Mouse (Mus musculus) stomach, embryonic 15.5 days (tissue): ENCODE measurements at regions not wholly inside any gene's neighbourhood (a gene's known extent, or its start where the extent isn't known, plus 50 kb on each side); places are given as distances from the start of the nearest gene placed in this dataset.

Experiments
- ATAC-seq: fragments of 200-750 bp; cut with Nextera tagmentation; 2 replicates; pipeline ENCODE4 v1.8.0; 2017; ENCODE audit warnings: low read depth, moderate number of reproducible peaks, moderate TSS enrichment; ENCODE audit not compliant: insufficient read depth, low FRiP score
- H3K27ac ChIP-seq: fragments of 300-500 bp; sonication (generic); 2 replicates; pipeline ENCODE4 v1.5.1; 2015; ENCODE audit warnings: mild to moderate bottlenecking, inconsistent platforms
- H3K27me3 ChIP-seq: fragments of 300-500 bp; sonication (generic); replicated peaks from 2 replicates; pipeline ENCODE4 v1.6.1; 2015; ENCODE audit warnings: inconsistent platforms
- H3K36me3 ChIP-seq: fragments of 300-500 bp; sonication (generic); 2 replicates; pipeline ENCODE4 v1.6.1; 2015; ENCODE audit warnings: inconsistent platforms
- H3K4me1 ChIP-seq: fragments of 300-500 bp; sonication (generic); 2 replicates; pipeline ENCODE4 v1.6.1; 2015; ENCODE audit warnings: inconsistent platforms
- H3K4me2 ChIP-seq: fragments of 300-500 bp; sonication (generic); 2 replicates; pipeline ENCODE4 v1.6.1; 2015; ENCODE audit warnings: mild to moderate bottlenecking, inconsistent platforms
- H3K4me3 ChIP-seq: fragments of 300-500 bp; sonication (generic); replicated peaks from 2 replicates; pipeline ENCODE4 v1.5.1; 2015; ENCODE audit warnings: inconsistent platforms
- H3K9ac ChIP-seq: fragments of 300-500 bp; sonication (generic); 2 replicates; pipeline ENCODE4 v1.6.1; 2015; ENCODE audit warnings: inconsistent platforms
- H3K9me3 ChIP-seq: fragments of 300-500 bp; sonication (generic); 2 replicates; pipeline ENCODE4 v1.6.1; 2016; ENCODE audit warnings: inconsistent platforms
- WGBS: fragments of 180-500 bp; shearing (Covaris S2); methylation state at CpG from one replicate; pipeline ENCODE4 v1.1.7; 2015; 5-methylcytosine and 5-hydroxymethylcytosine counted together

DNA sequence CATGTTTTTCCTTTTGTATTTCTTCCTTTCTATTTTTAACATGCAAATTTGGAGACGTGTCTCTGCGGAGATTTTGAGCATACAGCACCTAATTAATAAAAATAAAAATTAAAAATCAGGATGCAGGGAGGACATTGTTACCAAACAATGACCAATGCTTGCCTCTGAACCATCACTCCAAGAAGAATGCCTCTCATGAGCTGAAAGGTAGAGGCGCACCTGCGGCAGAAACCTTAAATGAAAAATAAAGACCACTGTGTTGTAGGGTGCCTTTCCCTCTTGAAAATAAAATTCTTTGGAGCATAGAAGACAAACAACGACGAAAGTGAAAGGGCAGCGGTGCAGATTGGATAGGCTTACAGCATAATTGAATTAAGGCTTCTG lies 204.8 kb upstream of the Isl1 start:
- 71% methylated on average over 7 of the region's 7 CpGs for WGBS
- Histone ChIP-seq H3K4me1 (no peaks in the 10 kb centered on the region), H3K4me3 (no peak overlapping the region), H3K36me3 (no peaks in the 10 kb centered on the region), H3K9ac (no peak overlapping the region), H3K27ac (no peak overlapping the region), H3K9me3 (no peaks in the 10 kb centered on the region), H3K27me3 (no peaks in the 10 kb centered on the region), H3K4me2 (no peak overlapping the region)
- no peak for ATAC-seq

DNA sequence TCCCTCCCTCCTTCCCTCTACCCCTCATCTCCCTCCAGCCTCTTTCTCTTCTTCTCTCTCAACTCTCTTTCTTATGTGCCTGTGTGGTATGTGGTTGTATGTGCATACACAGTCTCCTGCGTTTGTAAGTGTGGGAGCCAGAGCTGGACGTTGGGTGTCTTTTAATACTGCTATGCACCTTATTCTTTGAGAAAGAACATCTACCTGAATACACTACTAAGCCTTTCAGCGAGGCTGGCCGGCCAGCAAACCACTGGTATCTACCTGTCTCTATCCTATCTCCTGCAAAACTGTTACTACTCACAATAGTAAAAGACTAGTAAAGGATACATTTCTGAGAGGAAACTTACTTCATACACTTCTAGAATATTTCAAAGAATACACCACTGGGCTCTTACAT lies 202.9 kb upstream of the Isl1 start:
- H3K36me3 ChIP-seq, result no peaks in the 10 kb centered on the region
- no peaks in the 10 kb centered on the region for H3K27me3 ChIP-seq
- H3K4me2 ChIP-seq, result no peak overlapping the region
- H3K4me3 ChIP-seq, result no peak overlapping the region
- 82% methylated on average over 4 of the region's 4 CpGs for WGBS
- H3K9ac ChIP-seq, result no peak overlapping the region
- H3K27ac ChIP-seq, result no peak overlapping the region
- no peaks in the 10 kb centered on the region for H3K4me1 ChIP-seq
- ATAC-seq, result no peak
- H3K9me3 ChIP-seq, result no peaks in the 10 kb centered on the region

DNA sequence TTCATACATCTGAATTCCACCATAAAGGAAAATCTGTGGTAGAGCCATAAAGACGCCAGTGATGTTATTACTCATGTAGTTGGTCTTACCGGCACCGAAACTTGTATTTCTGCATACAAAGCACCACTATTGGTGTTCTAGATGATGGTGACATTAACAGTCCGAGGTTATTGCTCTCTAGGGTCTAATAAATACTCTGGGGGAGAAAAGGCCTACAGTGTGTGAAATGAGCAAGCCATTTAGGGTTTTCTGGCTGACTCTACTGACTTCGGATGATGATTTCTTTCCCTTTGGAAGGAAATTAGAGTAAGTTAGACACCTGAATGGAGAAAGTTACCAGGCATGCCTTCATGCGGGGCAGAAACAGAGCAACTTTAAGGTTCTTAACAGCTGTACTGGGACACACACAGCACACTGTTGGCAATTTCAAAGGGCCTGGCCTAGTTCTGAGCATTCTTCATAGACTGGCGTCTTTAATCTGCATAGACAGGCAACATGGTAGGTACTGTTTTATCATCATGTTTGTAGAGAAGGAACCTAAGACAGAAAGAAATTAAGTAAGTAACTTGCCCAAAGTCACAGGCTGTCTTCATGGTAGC lies 198.8 kb upstream of the Isl1 start:
- H3K27ac ChIP-seq, result no peak overlapping the region
- no peaks in the 10 kb centered on the region for H3K36me3 ChIP-seq
- H3K4me1 ChIP-seq, result no peaks in the 10 kb centered on the region
- no peak overlapping the region for H3K4me3 ChIP-seq
- no peak overlapping the region for H3K9ac ChIP-seq
- no peak overlapping the region for H3K4me2 ChIP-seq
- H3K27me3 ChIP-seq, result no peaks in the 10 kb centered on the region
- H3K9me3 ChIP-seq, result no peaks in the 10 kb centered on the region
- 90% methylated on average over 7 of the region's 7 CpGs for WGBS
- ATAC-seq, result no peak

DNA sequence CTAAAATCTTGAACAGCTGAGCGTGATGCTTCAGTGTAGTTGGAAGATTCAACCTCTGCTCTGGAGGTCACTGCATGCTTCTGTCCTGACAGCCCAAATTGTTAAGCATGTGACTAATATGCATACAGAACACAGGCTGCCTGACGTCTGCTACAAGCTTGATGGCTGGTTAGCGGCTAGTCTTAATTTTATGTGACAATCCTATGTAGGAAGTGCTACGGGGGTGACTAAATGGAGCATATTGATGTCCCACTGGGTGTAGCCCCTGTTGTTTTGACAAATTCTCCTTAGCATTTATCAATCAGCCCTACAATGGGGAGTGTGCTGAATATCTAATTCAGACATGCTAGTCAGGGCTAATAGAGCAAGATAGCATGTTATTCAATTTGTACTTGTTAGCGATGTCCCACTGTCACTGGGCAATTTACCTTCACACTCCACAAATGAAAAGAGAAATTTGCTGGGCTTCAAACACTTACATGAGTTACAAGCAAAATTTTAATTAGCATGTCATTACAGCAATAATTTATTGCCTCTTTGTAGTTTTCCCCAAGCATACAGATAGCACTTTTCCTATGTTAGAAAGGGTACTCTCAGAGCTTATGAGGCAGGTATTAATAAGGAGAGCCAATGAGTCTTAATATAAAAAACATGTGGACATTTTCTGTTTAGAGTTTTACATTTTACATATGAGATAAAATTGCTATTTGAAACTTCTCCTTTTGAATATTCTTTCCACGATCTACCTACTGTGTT lies 188.3 kb upstream of the Isl1 start:
- Histone ChIP-seq H3K4me3 (no peak overlapping the region), H3K4me1 (no peaks in the 10 kb centered on the region), H3K4me2 (no peak overlapping the region), H3K27me3 (no peaks in the 10 kb centered on the region), H3K9me3 (no peaks in the 10 kb centered on the region), H3K9ac (no peak overlapping the region), H3K27ac (no peak overlapping the region), H3K36me3 (no peaks in the 10 kb centered on the region)
- ATAC-seq, result no peak
- 71% methylated on average over 6 of the region's 6 CpGs for WGBS

DNA sequence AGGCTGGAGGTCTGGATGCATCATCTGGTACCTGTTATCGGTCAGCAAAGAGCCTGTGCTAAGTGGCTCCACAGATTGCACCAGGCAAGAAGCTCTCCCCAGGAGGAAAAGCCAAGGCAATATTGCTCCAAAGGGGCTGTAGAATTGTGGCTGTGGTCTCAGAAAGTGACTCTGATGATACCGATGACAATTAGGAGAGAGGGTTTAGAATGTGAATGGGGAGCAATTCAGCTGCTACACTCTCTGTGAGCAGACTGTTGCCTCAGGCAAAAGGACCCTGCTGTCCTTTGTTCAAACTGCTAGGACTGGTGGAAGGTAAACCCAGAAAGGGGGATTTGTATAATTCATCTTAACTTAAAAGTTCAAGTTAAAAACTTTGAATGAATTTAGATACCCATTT lies 186.2 kb upstream of the Isl1 start:
- no peaks in the 10 kb centered on the region for H3K9me3 ChIP-seq
- no peaks in the 10 kb centered on the region for H3K36me3 ChIP-seq
- no peaks in the 10 kb centered on the region for H3K4me1 ChIP-seq
- 42% methylated on average over 2 of the region's 2 CpGs for WGBS
- no peak for ATAC-seq
- no peak overlapping the region for H3K27ac ChIP-seq
- H3K27me3 ChIP-seq, result no peaks in the 10 kb centered on the region
- no peak overlapping the region for H3K4me3 ChIP-seq
- no peak overlapping the region for H3K4me2 ChIP-seq
- no peak overlapping the region for H3K9ac ChIP-seq

DNA sequence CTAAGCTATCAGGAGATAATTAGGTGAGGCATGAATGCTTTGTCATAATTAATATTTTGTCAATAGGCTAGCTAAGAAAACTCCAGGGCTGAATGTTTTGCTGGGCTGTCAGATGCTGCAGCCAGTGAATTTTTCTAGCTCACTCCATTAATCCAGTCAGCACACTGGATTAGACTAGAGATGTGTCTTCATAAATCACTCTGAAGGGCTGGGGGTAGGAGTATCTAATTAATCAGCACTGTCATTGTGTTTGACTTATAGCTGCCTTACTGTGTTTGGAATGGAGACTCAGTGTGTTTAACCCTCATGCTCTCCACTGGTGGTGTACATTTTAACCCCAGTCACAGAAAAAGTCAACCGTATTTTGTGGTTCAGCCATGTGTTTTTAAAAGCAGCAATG lies 179.9 kb upstream of the Isl1 start:
- Histone ChIP-seq H3K36me3 (no peaks in the 10 kb centered on the region), H3K9ac (no peak overlapping the region), H3K27me3 (no peaks in the 10 kb centered on the region), H3K9me3 (no peaks in the 10 kb centered on the region), H3K4me2 (no peak overlapping the region), H3K4me1 (no peaks in the 10 kb centered on the region), H3K4me3 (no peak overlapping the region), H3K27ac (no peak overlapping the region)
- WGBS, result 2% methylated on average over 1 of the region's 1 CpGs
- ATAC-seq, result peak; percentile 47; the same call in 1 of the 2 replicates

DNA sequence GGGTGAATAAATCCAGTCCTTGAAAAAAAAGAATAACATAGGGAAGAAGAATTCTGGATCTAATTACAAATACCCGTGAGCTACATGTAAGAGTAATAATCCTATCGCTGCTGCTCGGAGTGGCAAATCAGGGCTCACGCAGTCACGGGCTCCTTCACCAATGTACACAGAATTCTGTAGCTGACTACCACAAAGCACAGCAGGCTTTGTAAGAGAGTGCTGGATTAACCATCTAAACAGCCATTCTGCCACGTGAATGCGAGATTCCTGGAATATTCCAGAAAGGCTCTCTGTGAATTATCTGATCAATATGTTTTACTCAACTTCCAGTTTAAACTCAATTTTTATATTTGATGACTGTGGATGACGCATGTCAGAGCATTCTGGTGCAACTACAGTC lies 165.1 kb upstream of the Isl1 start:
- Histone ChIP-seq H3K4me2 (no peak overlapping the region), H3K36me3 (no peaks in the 10 kb centered on the region), H3K9me3 (no peaks in the 10 kb centered on the region), H3K9ac (no peak overlapping the region), H3K27me3 (no peaks in the 10 kb centered on the region), H3K27ac (no peak overlapping the region), H3K4me1 (no peaks in the 10 kb centered on the region), H3K4me3 (no peak overlapping the region)
- no peak for ATAC-seq
- WGBS, result 60% methylated on average over 8 of the region's 8 CpGs

DNA sequence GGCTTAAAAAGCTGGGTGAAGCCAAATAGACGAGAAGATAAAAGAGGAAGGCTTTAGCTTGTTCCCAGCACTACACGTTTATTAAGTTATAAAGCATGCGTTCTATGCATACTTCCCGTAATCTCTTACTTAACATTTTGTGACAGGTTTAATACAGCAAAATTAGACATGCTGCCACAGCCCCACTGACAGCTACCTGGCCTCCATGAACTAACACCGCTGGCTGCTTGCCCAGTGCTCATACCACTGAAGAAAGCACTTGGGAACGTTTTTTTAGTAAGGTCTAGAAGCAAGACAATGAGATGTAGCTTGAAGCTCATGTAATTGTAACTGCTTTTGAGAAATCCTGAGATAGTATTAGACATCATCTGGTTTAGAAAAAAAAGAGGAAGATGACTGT lies 152.3 kb upstream of the Isl1 start:
- ATAC-seq, result no peak
- H3K27ac ChIP-seq, result no peak overlapping the region
- WGBS, result 48% methylated on average over 6 of the region's 6 CpGs
- no peaks in the 10 kb centered on the region for H3K36me3 ChIP-seq
- no peaks in the 10 kb centered on the region for H3K27me3 ChIP-seq
- H3K9ac ChIP-seq, result no peak overlapping the region
- no peaks in the 10 kb centered on the region for H3K4me1 ChIP-seq
- H3K4me2 ChIP-seq, result no peak overlapping the region
- no peak overlapping the region for H3K4me3 ChIP-seq
- no peaks in the 10 kb centered on the region for H3K9me3 ChIP-seq

DNA sequence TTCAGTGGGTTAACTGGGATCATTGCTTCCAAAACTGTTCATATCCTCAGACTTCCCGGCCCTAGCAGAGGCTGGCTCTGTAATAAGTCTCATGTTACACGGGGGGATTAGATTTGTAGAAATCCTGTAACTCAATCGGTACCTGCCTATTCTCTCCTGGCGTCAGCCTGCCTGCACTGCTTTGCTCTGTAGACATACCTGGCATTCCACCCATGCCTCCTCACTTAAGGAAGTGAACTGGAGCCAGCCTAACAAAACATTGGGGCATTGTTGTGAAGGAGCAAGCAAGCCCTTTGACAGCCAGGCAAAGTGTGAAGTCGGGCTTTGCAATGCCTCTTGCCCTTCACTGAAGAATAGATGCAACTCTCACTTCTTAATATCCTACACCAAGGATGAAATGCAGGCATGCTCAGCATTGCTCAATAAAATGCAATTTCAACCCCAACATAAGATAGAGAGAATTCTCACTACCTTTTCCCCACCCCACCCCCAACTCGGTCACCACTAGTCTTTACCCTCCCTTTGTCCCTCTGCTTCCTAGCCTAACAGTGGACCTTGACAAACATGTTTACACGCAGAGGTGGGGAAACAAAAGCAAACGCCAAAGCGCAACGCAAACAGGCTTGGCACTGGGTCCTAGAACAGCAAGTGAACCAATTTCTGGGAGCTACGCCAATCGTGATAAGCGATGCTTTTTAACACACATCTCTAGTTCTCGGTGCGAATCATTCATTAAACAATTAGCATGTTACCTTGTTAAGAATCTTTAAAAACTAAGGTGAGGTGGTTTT lies 133.9 kb upstream of the Isl1 start:
- Histone ChIP-seq H3K9ac (no peak overlapping the region), H3K4me3 (no peak overlapping the region), H3K9me3 (no peaks in the 10 kb centered on the region), H3K36me3 (no peaks in the 10 kb centered on the region), H3K27ac (no peak overlapping the region; the same call in 1 of the 2 replicates), H3K4me2 (peak overlapping the region; percentile 21; the same call in 1 of the 2 replicates), H3K4me1 (no peaks in the 10 kb centered on the region), H3K27me3 (no peaks in the 10 kb centered on the region)
- peak; percentile 56; the same call in 1 of the 2 replicates for ATAC-seq
- 30% methylated on average over 15 of the region's 15 CpGs for WGBS

DNA sequence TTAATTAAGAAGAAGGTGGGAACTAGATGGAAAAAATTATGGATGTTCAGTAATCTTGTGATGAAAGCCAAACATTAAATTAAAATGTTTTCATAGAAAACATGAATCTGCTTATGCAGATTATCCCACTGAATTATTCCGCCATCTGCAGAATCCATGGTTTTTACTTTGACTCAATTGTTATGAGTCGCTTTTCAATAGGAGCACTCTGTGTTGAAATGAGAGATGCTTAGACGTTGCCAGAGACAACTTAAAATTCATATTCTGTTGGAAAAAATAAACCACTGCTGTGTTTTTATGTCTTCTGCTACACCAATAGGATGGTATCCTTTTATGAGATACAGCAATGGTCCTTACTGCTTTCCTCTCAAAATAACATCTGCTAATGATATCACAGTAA lies 108.3 kb upstream of the Isl1 start:
- no peaks in the 10 kb centered on the region for H3K4me1 ChIP-seq
- 85% methylated on average over 3 of the region's 3 CpGs for WGBS
- no peaks in the 10 kb centered on the region for H3K27me3 ChIP-seq
- ATAC-seq, result no peak
- no peak overlapping the region for H3K4me2 ChIP-seq
- H3K4me3 ChIP-seq, result no peak overlapping the region
- H3K36me3 ChIP-seq, result no peaks in the 10 kb centered on the region
- H3K9me3 ChIP-seq, result no peaks in the 10 kb centered on the region
- H3K27ac ChIP-seq, result no peak overlapping the region
- no peak overlapping the region for H3K9ac ChIP-seq

DNA sequence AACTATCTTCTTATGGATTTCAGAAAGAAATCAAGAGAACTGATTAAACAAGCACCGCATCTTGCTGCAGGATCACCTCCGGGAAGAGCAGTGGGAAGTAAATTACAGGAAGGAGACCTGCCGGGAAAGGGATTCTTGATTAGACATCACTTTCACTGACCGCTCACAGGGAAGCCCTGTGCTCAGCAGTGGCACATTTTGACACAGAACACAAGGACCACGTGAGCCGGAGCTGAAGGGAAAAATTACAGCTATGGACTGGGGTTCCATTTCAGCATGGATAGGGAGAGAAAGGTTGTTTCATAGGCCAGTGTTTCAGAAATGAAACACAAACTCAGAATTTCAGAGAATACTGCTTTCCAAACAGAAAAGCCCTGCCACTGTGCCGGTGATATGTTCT lies 105.0 kb upstream of the Isl1 start:
- H3K4me2 ChIP-seq, result no peak overlapping the region
- no peak overlapping the region for H3K9ac ChIP-seq
- 37% methylated on average over 7 of the region's 7 CpGs for WGBS
- no peaks in the 10 kb centered on the region for H3K9me3 ChIP-seq
- no peaks in the 10 kb centered on the region for H3K4me1 ChIP-seq
- H3K27ac ChIP-seq, result no peak overlapping the region
- no peak overlapping the region for H3K4me3 ChIP-seq
- no peaks in the 10 kb centered on the region for H3K36me3 ChIP-seq
- ATAC-seq, result no peak
- H3K27me3 ChIP-seq, result no peaks in the 10 kb centered on the region

DNA sequence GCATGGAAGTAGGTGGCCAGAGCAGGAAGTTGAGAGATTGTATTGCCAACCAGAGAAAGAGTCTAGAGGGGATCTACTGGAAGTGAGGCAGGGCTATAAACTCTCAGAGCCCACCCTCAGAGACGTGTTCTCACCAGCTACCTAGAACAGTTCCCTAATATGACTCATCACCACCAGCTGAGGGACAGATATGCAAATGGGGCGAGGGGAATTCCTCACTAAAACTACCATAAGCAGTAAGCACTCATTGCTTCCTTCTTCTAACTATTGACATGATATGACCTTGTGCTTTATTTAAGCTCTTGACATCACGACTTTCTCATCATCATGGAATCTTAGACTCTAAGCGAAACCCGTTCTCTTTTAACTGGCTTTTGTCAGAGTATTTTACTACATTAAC lies 101.2 kb upstream of the Isl1 start:
- no peak for ATAC-seq
- no peaks in the 10 kb centered on the region for H3K36me3 ChIP-seq
- H3K4me3 ChIP-seq, result no peak overlapping the region
- no peak overlapping the region for H3K27ac ChIP-seq
- 71% methylated on average over 5 of the region's 5 CpGs for WGBS
- no peaks in the 10 kb centered on the region for H3K27me3 ChIP-seq
- H3K9ac ChIP-seq, result no peak overlapping the region
- no peaks in the 10 kb centered on the region for H3K4me1 ChIP-seq
- no peaks in the 10 kb centered on the region for H3K9me3 ChIP-seq
- no peak overlapping the region for H3K4me2 ChIP-seq
